Mouse (Mus musculus): ENCODE data around the gene Phyhd1. TPM values are rescaled to one million over a fixed set of nuclear protein-coding genes. Genes with fewer than 3 reads are reported as not detected.
A peak's percentile ranks its signal among the peaks of the same experiment; 100 is the strongest.

Phyhd1 gene
- polyA plus RNA-seq, 1 experiment from 2014 or later, result 10.5 TPM

- no peak for ATAC-seq (replicated peaks; ENCODE audit: low FRiP score)
These were observed 25.7 kb upstream of the Phyhd1 start, which contains the start of gene Gm28035 for GRCm38 (mm10) chr2:30240267-30240666. Gene Gm28035, plus strand, starts transcription at chr2:30240567.

GRCm38 (mm10) chr2:30242509-30242908 lies 23.5 kb upstream of the Phyhd1 start:
- Histone ChIP-seq H3K27me3 (replicated peaks; ENCODE audit: control insufficient read depth, insufficient read depth, low read length) (no peaks in the 10 kb centered on the region), H3K4me3 (ENCODE audit: low read depth, low read length) (no peak overlapping the region), H3K36me3 (ENCODE audit: control insufficient read depth, insufficient read depth, low read length) (peaks cover 7% of the 10 kb centered on the region; the same call in 1 of the 2 replicates), H3K4me1 (replicated peaks; ENCODE audit: control insufficient read depth, insufficient read depth, low read length) (peaks cover 25% of the 10 kb centered on the region), H3K9ac (ENCODE audit: low read depth, low read length) (no peak overlapping the region), H3K9me3 (ENCODE audit: control insufficient read depth, low read length) (no peaks in the 10 kb centered on the region), H3K4me2 (no peak overlapping the region), H3K27ac (ENCODE audit: low read depth, low read length) (0 out of 2 replicates have a peak overlapping the region, but pooled peaks have one; percentile 16)
- no peak for ATAC-seq (replicated peaks; ENCODE audit: low FRiP score)
- no peak for DNase-seq (ENCODE audit: low spot score)
- WGBS, result 66% methylated on average over 4 of the region's 4 CpGs

More at GRCm38 (mm10) chr2:30240267-30240666, 25.7 kb upstream of the Phyhd1 start, which contains the start of gene Gm28035:
- 83% methylated on average over 2 of the region's 2 CpGs for WGBS
- Histone ChIP-seq H3K4me3 (ENCODE audit: low read depth, low read length) (peak within 1 kb of the TSS; percentile 0; the same call in 1 of the 2 replicates), H3K27ac (ENCODE audit: low read depth, low read length) (peak within 1 kb of the TSS; percentile 1), H3K9ac (ENCODE audit: low read depth, low read length) (no peak within 1 kb of the TSS), H3K27me3 (replicated peaks; ENCODE audit: control insufficient read depth, insufficient read depth, low read length) (no peaks in the 10 kb centered on the region), H3K9me3 (ENCODE audit: control insufficient read depth, low read length) (no peaks in the 10 kb centered on the region), H3K36me3 (ENCODE audit: control insufficient read depth, insufficient read depth, low read length) (peaks cover 5% of the 10 kb centered on the region; the same call in 1 of the 2 replicates), H3K4me2 (peak within 1 kb of the TSS; percentile 96), H3K4me1 (replicated peaks; ENCODE audit: control insufficient read depth, insufficient read depth, low read length) (peaks cover 27% of the 10 kb centered on the region)
- no peak for DNase-seq (ENCODE audit: low spot score)

- Histone ChIP-seq H3K9ac (ENCODE audit: low read depth, low read length) (no peak overlapping the region), H3K4me2 (no peak overlapping the region), H3K27me3 (replicated peaks; ENCODE audit: control insufficient read depth, insufficient read depth, low read length) (no peaks in the 10 kb centered on the region), H3K9me3 (ENCODE audit: control insufficient read depth, low read length) (no peaks in the 10 kb centered on the region), H3K27ac (ENCODE audit: low read depth, low read length) (no peak overlapping the region), H3K4me1 (replicated peaks; ENCODE audit: control insufficient read depth, insufficient read depth, low read length) (peaks cover 24% of the 10 kb centered on the region), H3K4me3 (ENCODE audit: low read depth, low read length) (no peak overlapping the region), H3K36me3 (ENCODE audit: control insufficient read depth, insufficient read depth, low read length) (peaks cover 9% of the 10 kb centered on the region)
- ATAC-seq (replicated peaks; ENCODE audit: low FRiP score) (no peak), DNase-seq (ENCODE audit: low spot score) (no peak)
- 94% methylated on average over 4 of the region's 4 CpGs for WGBS
These were observed 22.6 kb upstream of the Phyhd1 start for GRCm38 (mm10) chr2:30243391-30243790.

GRCm38 (mm10) chr2:30244595-30245178 lies 21.3 kb upstream of the Phyhd1 start:
- WGBS, result 80% methylated on average over 7 of the region's 7 CpGs
- Histone ChIP-seq H3K9ac (ENCODE audit: low read depth, low read length) (no peak overlapping the region), H3K9me3 (ENCODE audit: control insufficient read depth, low read length) (no peaks in the 10 kb centered on the region), H3K27ac (ENCODE audit: low read depth, low read length) (peak overlapping the region; percentile 19; the same call in 1 of the 2 replicates), H3K27me3 (replicated peaks; ENCODE audit: control insufficient read depth, insufficient read depth, low read length) (no peaks in the 10 kb centered on the region), H3K36me3 (ENCODE audit: control insufficient read depth, insufficient read depth, low read length) (peaks cover 13% of the 10 kb centered on the region), H3K4me2 (no peak overlapping the region), H3K4me3 (ENCODE audit: low read depth, low read length) (no peak overlapping the region), H3K4me1 (replicated peaks; ENCODE audit: control insufficient read depth, insufficient read depth, low read length) (peaks cover 11% of the 10 kb centered on the region)
- DNase-seq (ENCODE audit: low spot score), result no peak
- ATAC-seq (replicated peaks; ENCODE audit: low FRiP score), result no peak

GRCm38 (mm10) chr2:30247036-30247435 lies 19.0 kb upstream of the Phyhd1 start:
- ATAC-seq (replicated peaks; ENCODE audit: low FRiP score), result no peak
- DNase-seq (ENCODE audit: low spot score), result no peak
- H3K27ac ChIP-seq (ENCODE audit: low read depth, low read length), result no peak overlapping the region
- peaks cover 16% of the 10 kb centered on the region for H3K4me1 ChIP-seq (replicated peaks; ENCODE audit: control insufficient read depth, insufficient read depth, low read length)
- no peak overlapping the region for H3K4me2 ChIP-seq
- H3K4me3 ChIP-seq (ENCODE audit: low read depth, low read length), result no peak overlapping the region
- H3K9me3 ChIP-seq (ENCODE audit: control insufficient read depth, low read length), result no peaks in the 10 kb centered on the region
- WGBS, result 90% methylated on average over 5 of the region's 5 CpGs
- H3K27me3 ChIP-seq (replicated peaks; ENCODE audit: control insufficient read depth, insufficient read depth, low read length), result no peaks in the 10 kb centered on the region
- H3K36me3 ChIP-seq (ENCODE audit: control insufficient read depth, insufficient read depth, low read length), result peaks cover 11% of the 10 kb centered on the region
- H3K9ac ChIP-seq (ENCODE audit: low read depth, low read length), result no peak overlapping the region

- ATAC-seq (replicated peaks; ENCODE audit: low FRiP score) (no peak), DNase-seq (ENCODE audit: low spot score) (no peak)
- 80% methylated on average over 4 of the region's 4 CpGs for WGBS
- no peaks in the 10 kb centered on the region for H3K27me3 ChIP-seq (replicated peaks; ENCODE audit: control insufficient read depth, insufficient read depth, low read length)
- no peak overlapping the region for H3K4me3 ChIP-seq (ENCODE audit: low read depth, low read length)
- H3K9me3 ChIP-seq (ENCODE audit: control insufficient read depth, low read length), result no peaks in the 10 kb centered on the region
- H3K4me2 ChIP-seq, result no peak overlapping the region
- peaks cover 11% of the 10 kb centered on the region; the same call in 1 of the 2 replicates for H3K36me3 ChIP-seq (ENCODE audit: control insufficient read depth, insufficient read depth, low read length)
- no peak overlapping the region for H3K27ac ChIP-seq (ENCODE audit: low read depth, low read length)
- no peak overlapping the region for H3K9ac ChIP-seq (ENCODE audit: low read depth, low read length)
- peaks cover 14% of the 10 kb centered on the region for H3K4me1 ChIP-seq (replicated peaks; ENCODE audit: control insufficient read depth, insufficient read depth, low read length)
These were observed 18.3 kb upstream of the Phyhd1 start for GRCm38 (mm10) chr2:30247681-30248080.

GRCm38 (mm10) chr2:30249182-30249581 lies 16.8 kb upstream of the Phyhd1 start:
- DNase-seq (ENCODE audit: low spot score), result no peak
- no peak for ATAC-seq (replicated peaks; ENCODE audit: low FRiP score)
- no peak overlapping the region for H3K4me2 ChIP-seq
- 99% methylated on average over 3 of the region's 3 CpGs for WGBS
- H3K27ac ChIP-seq (ENCODE audit: low read depth, low read length), result no peak overlapping the region
- H3K4me3 ChIP-seq (ENCODE audit: low read depth, low read length), result no peak overlapping the region
- no peak overlapping the region for H3K9ac ChIP-seq (ENCODE audit: low read depth, low read length)
- no peaks in the 10 kb centered on the region for H3K27me3 ChIP-seq (replicated peaks; ENCODE audit: control insufficient read depth, insufficient read depth, low read length)
- peaks cover 11% of the 10 kb centered on the region; the same call in 1 of the 2 replicates for H3K36me3 ChIP-seq (ENCODE audit: control insufficient read depth, insufficient read depth, low read length)
- H3K9me3 ChIP-seq (ENCODE audit: control insufficient read depth, low read length), result no peaks in the 10 kb centered on the region
- peaks cover 14% of the 10 kb centered on the region for H3K4me1 ChIP-seq (replicated peaks; ENCODE audit: control insufficient read depth, insufficient read depth, low read length)

GRCm38 (mm10) chr2:30250166-30251128 lies 15.6 kb upstream of the Phyhd1 start:
- Histone ChIP-seq H3K4me1 (replicated peaks; ENCODE audit: control insufficient read depth, insufficient read depth, low read length) (peaks cover 14% of the 10 kb centered on the region), H3K36me3 (ENCODE audit: control insufficient read depth, insufficient read depth, low read length) (peaks cover 13% of the 10 kb centered on the region), H3K27ac (ENCODE audit: low read depth, low read length) (0 out of 2 replicates have a peak overlapping the region, but pooled peaks have one; percentile 1), H3K4me2 (no peak overlapping the region), H3K9me3 (ENCODE audit: control insufficient read depth, low read length) (no peaks in the 10 kb centered on the region), H3K9ac (ENCODE audit: low read depth, low read length) (no peak overlapping the region), H3K4me3 (ENCODE audit: low read depth, low read length) (no peak overlapping the region), H3K27me3 (replicated peaks; ENCODE audit: control insufficient read depth, insufficient read depth, low read length) (no peaks in the 10 kb centered on the region)
- DNase-seq (ENCODE audit: low spot score) (no peak), ATAC-seq (replicated peaks; ENCODE audit: low FRiP score) (no peak)
- WGBS, result 85% methylated on average over 10 of the region's 10 CpGs

Data from liver, embryonic 11.5 days (tissue).